Mouse (Mus musculus) midbrain, postnatal 0 days (tissue): ENCODE data around the gene Col4a2. TPM values are rescaled to one million over a fixed set of nuclear protein-coding genes. Genes with fewer than 3 reads are reported as not detected.

Experiments
- ATAC-seq: fragments of 200-750 bp; cut with Nextera tagmentation; 2 replicates; pipeline ENCODE4 v1.8.0; 2017; ENCODE audit warnings: moderate number of reproducible peaks, mild to moderate bottlenecking, moderate TSS enrichment, moderate library complexity; ENCODE audit not compliant: low FRiP score
- DNase-seq: peaks from one replicate; pipeline ENCODE4 v3.0.0-alpha.2; 2015; ENCODE audit warnings: low spot score
- H3K27ac ChIP-seq: fragments of 300-500 bp; sonication (generic); 2 replicates; pipeline ENCODE4 v1.5.1; 2014; ENCODE audit warnings: low read depth, mild to moderate bottlenecking, low read length, mixed read lengths
- H3K27me3 ChIP-seq: fragments of 300-500 bp; sonication (generic); 2 replicates; pipeline ENCODE4 v1.6.1; 2014; ENCODE audit warnings: low read length, control low read depth, mixed read lengths; ENCODE audit not compliant: insufficient read depth
- H3K36me3 ChIP-seq: fragments of 300-500 bp; sonication (generic); 2 replicates; pipeline ENCODE4 v1.6.1; 2014; ENCODE audit warnings: low read length, control low read depth, mixed read lengths; ENCODE audit not compliant: insufficient read depth
- H3K4me1 ChIP-seq: fragments of 300-500 bp; sonication (generic); 2 replicates; pipeline ENCODE4 v1.6.1; 2014; ENCODE audit warnings: mild to moderate bottlenecking, control low read depth, antibody characterized with exemption, low read length, mixed read lengths; ENCODE audit not compliant: insufficient read depth
- H3K4me2 ChIP-seq: fragments of 300-500 bp; sonication (generic); 2 replicates; pipeline ENCODE4 v1.6.1; 2014; ENCODE audit warnings: low read depth, mild to moderate bottlenecking, low read length, mixed read lengths; ENCODE audit not compliant: poor library complexity, severe bottlenecking
- H3K4me3 ChIP-seq: fragments of 300-500 bp; sonication (generic); 2 replicates; pipeline ENCODE4 v1.5.1; 2014; ENCODE audit warnings: low read depth, mild to moderate bottlenecking, low read length, moderate library complexity
- H3K9ac ChIP-seq: fragments of 300-500 bp; sonication (generic); replicated peaks from 2 replicates; pipeline ENCODE4 v1.6.1; 2014; ENCODE audit warnings: mild to moderate bottlenecking, low read length, moderate library complexity, mixed read lengths; ENCODE audit not compliant: poor library complexity, severe bottlenecking
- H3K9me3 ChIP-seq: fragments of 300-500 bp; sonication (generic); 2 replicates; pipeline ENCODE4 v1.6.1; 2016; ENCODE audit warnings: low read length, control low read depth
- CTCF ChIP-seq: IDR thresholded peaks from 2 replicates; pipeline ENCODE4 v1.5.1; 2016; ENCODE audit warnings: antibody characterized with exemption, mild to moderate bottlenecking
- WGBS: fragments of 180-500 bp; shearing (Covaris S2); extraction: QIAGEN DNeasy Blood & Tissue Kit; methylation state at CpG from one replicate; pipeline ENCODE4 v1.1.7; 2014; 5-methylcytosine and 5-hydroxymethylcytosine counted together
- polyA plus RNA-seq: library from polyadenylated mRNA; unstranded; fragments of >200 nt; fragmentation: Nextera tagmentation; extraction: Ambion mirVana; gene quantifications from 2 replicates; pipeline ENCODE4 v1.2.1, GENCODE M21; 2015
- total RNA-seq: library from RNA; depleted of rRNA; stranded (reverse); fragments of >200 nt; gene quantifications from 2 replicates; pipeline ENCODE4 v1.2.3, GENCODE M21; 2014

Gene Col4a2
- total and polyA plus RNA-seq, 2 experiments from 2014 or later, result 31.3 to 92.5 TPM

- no peak overlapping the region for H3K9ac ChIP-seq
- no peaks in the 10 kb centered on the region for H3K4me1 ChIP-seq
- DNase-seq (no peak), ATAC-seq (no peak)
- no peak overlapping the region for H3K27ac ChIP-seq
- 77% methylated on average over 12 of the region's 12 CpGs for WGBS
- no peaks in the 10 kb centered on the region for H3K27me3 ChIP-seq
- H3K9me3 ChIP-seq, result no peaks in the 10 kb centered on the region
- no peak overlapping the region for H3K4me3 ChIP-seq
- no peak overlapping the region for H3K4me2 ChIP-seq
- no peak for TF ChIP-seq CTCF
- H3K36me3 ChIP-seq, result no peaks in the 10 kb centered on the region
These were observed 13.9 kb upstream of the Col4a2 start for GRCm38 (mm10) chr8:11298531-11299316.

- TF ChIP-seq CTCF, result no peak
- Histone ChIP-seq H3K4me3 (no peak overlapping the region), H3K4me1 (no peaks in the 10 kb centered on the region), H3K27me3 (no peaks in the 10 kb centered on the region), H3K27ac (no peak overlapping the region), H3K9ac (no peak overlapping the region), H3K9me3 (no peaks in the 10 kb centered on the region), H3K36me3 (no peaks in the 10 kb centered on the region), H3K4me2 (no peak overlapping the region)
- WGBS, result 89% methylated on average over 3 of the region's 3 CpGs
- ATAC-seq (no peak), DNase-seq (no peak)
These were observed 13.3 kb upstream of the Col4a2 start for GRCm38 (mm10) chr8:11299317-11299602.

- no peak overlapping the region for H3K27ac ChIP-seq
- no peak for ATAC-seq
- no peaks in the 10 kb centered on the region for H3K36me3 ChIP-seq
- no peak for DNase-seq
- H3K4me2 ChIP-seq, result no peak overlapping the region
- no peak overlapping the region for H3K9ac ChIP-seq
- H3K4me3 ChIP-seq, result no peak overlapping the region
- TF ChIP-seq CTCF, result no peak
- no peaks in the 10 kb centered on the region for H3K9me3 ChIP-seq
- H3K27me3 ChIP-seq, result no peaks in the 10 kb centered on the region
- 81% methylated on average over 8 of the region's 8 CpGs for WGBS
- H3K4me1 ChIP-seq, result no peaks in the 10 kb centered on the region
These were observed 12.2 kb upstream of the Col4a2 start for GRCm38 (mm10) chr8:11300436-11300835.

GRCm38 (mm10) chr8:11304027-11304601 is 8.5 kb upstream of the Col4a2 start:
- WGBS, result 92% methylated on average over 6 of the region's 6 CpGs
- no peak overlapping the region for H3K4me2 ChIP-seq
- H3K4me3 ChIP-seq, result no peak overlapping the region
- H3K36me3 ChIP-seq, result no peaks in the 10 kb centered on the region
- ATAC-seq, result no peak
- no peaks in the 10 kb centered on the region for H3K9me3 ChIP-seq
- no peak for TF ChIP-seq CTCF
- H3K9ac ChIP-seq, result no peak overlapping the region
- DNase-seq, result no peak
- no peak overlapping the region for H3K27ac ChIP-seq
- no peaks in the 10 kb centered on the region for H3K4me1 ChIP-seq
- no peaks in the 10 kb centered on the region for H3K27me3 ChIP-seq

GRCm38 (mm10) chr8:11305539-11305938 is 7.1 kb upstream of the Col4a2 start:
- H3K4me1 ChIP-seq, result no peaks in the 10 kb centered on the region
- no peak overlapping the region for H3K4me3 ChIP-seq
- ATAC-seq (no peak), DNase-seq (no peak)
- no peak overlapping the region for H3K27ac ChIP-seq
- TF ChIP-seq CTCF, result no peak
- no peaks in the 10 kb centered on the region for H3K9me3 ChIP-seq
- 69% methylated on average over 1 of the region's 1 CpGs for WGBS
- no peak overlapping the region for H3K9ac ChIP-seq
- peaks cover 8% of the 10 kb centered on the region for H3K27me3 ChIP-seq
- H3K36me3 ChIP-seq, result no peaks in the 10 kb centered on the region
- H3K4me2 ChIP-seq, result no peak overlapping the region

GRCm38 (mm10) chr8:11307451-11307850 is 5.2 kb upstream of the Col4a2 start:
- no peak overlapping the region for H3K4me3 ChIP-seq
- peaks cover 8% of the 10 kb centered on the region for H3K27me3 ChIP-seq
- no peak overlapping the region for H3K9ac ChIP-seq
- no peak for DNase-seq
- 71% methylated on average over 7 of the region's 7 CpGs for WGBS
- no peak for ATAC-seq
- no peaks in the 10 kb centered on the region for H3K4me1 ChIP-seq
- H3K27ac ChIP-seq, result no peak overlapping the region
- no peak for TF ChIP-seq CTCF
- no peaks in the 10 kb centered on the region for H3K9me3 ChIP-seq
- no peak overlapping the region for H3K4me2 ChIP-seq
- H3K36me3 ChIP-seq, result no peaks in the 10 kb centered on the region
